Mouse (Mus musculus) lung, embryonic 16.5 days (tissue): ENCODE data around the gene Olfr1218. TPM values are rescaled to one million over a fixed set of nuclear protein-coding genes. Genes with fewer than 3 reads are reported as not detected.

ENCODE experiments used
- polyA plus RNA-seq: library from polyadenylated mRNA; unstranded; fragments of >200 nt; fragmentation: Nextera tagmentation; extraction: Ambion mirVana; gene quantifications from 2 replicates; pipeline ENCODE4 v1.2.1, GENCODE M21; 2015

The Olfr1218 gene
- polyA plus RNA-seq, 1 experiment from 2014 or later = not detected

Other genes with a start within 250 kb of the Olfr1218 start
- gene Olfr1202, start 246.7 kb downstream of the Olfr1218 start, polyA plus RNA-seq = not detected in 2 replicates
- not detected in 2 replicates for gene Olfr1205, start 231.4 kb downstream of the Olfr1218 start, polyA plus RNA-seq
- gene Olfr1204, start 211.9 kb downstream of the Olfr1218 start, polyA plus RNA-seq = not detected in 2 replicates
- not detected in 2 replicates for gene Olfr1206, start 198.0 kb downstream of the Olfr1218 start, polyA plus RNA-seq
- gene Olfr1208, start 158.9 kb downstream of the Olfr1218 start, polyA plus RNA-seq = not detected in 2 replicates
- not detected in 2 replicates for gene Olfr1209, start 146.0 kb downstream of the Olfr1218 start, polyA plus RNA-seq
- not detected in 2 replicates for gene Olfr1211, start 123.1 kb downstream of the Olfr1218 start, polyA plus RNA-seq
- gene Olfr1212, start 107.2 kb downstream of the Olfr1218 start, polyA plus RNA-seq = not detected in 2 replicates
- not detected in 2 replicates for gene Gm13762, start 80.9 kb downstream of the Olfr1218 start, polyA plus RNA-seq
- gene Olfr1214, start 68.5 kb downstream of the Olfr1218 start, polyA plus RNA-seq = not detected in 2 replicates
- gene Olfr1215, start 54.2 kb downstream of the Olfr1218 start, polyA plus RNA-seq = not detected in 2 replicates
- not detected in 2 replicates for gene Olfr1216, start 42.8 kb downstream of the Olfr1218 start, polyA plus RNA-seq
- not detected in 2 replicates for gene Olfr1217, start 29.1 kb downstream of the Olfr1218 start, polyA plus RNA-seq
- not detected in 2 replicates for gene Olfr1219, start 22.3 kb upstream of the Olfr1218 start, polyA plus RNA-seq
- gene Olfr1220, start 45.6 kb upstream of the Olfr1218 start, polyA plus RNA-seq = not detected in 2 replicates
- gene Olfr1221, start 56.1 kb upstream of the Olfr1218 start, polyA plus RNA-seq = not detected in 2 replicates
- not detected in 2 replicates for gene Olfr1222, start 71.9 kb upstream of the Olfr1218 start, polyA plus RNA-seq
- not detected in 2 replicates for gene Olfr1223, start 90.4 kb upstream of the Olfr1218 start, polyA plus RNA-seq
- gene Olfr1224-ps1, start 102.9 kb upstream of the Olfr1218 start, polyA plus RNA-seq = not detected in 2 replicates
- gene Olfr1225, start 113.5 kb upstream of the Olfr1218 start, polyA plus RNA-seq = not detected in 2 replicates
- gene Olfr1226, start 138.9 kb upstream of the Olfr1218 start, polyA plus RNA-seq = not detected in 2 replicates
- not detected in 2 replicates for gene Olfr1228, start 192.9 kb upstream of the Olfr1218 start, polyA plus RNA-seq
- gene Olfr1229, start 226.8 kb upstream of the Olfr1218 start, polyA plus RNA-seq = not detected in 2 replicates
- gene Olfr1230, start 236.1 kb upstream of the Olfr1218 start, polyA plus RNA-seq = not detected in 2 replicates
- not detected in 2 replicates for gene Olfr1231, start 245.9 kb upstream of the Olfr1218 start, polyA plus RNA-seq